Mouse (Mus musculus): ENCODE measurements around the gene Enpp6. TPM values are rescaled to one million over a fixed set of nuclear protein-coding genes. Genes with fewer than 3 reads are reported as not detected.

Enpp6 gene
- total and polyA plus RNA-seq, 3 experiments: 2.9 to 5.9 (median 3.5) TPM

DNA sequence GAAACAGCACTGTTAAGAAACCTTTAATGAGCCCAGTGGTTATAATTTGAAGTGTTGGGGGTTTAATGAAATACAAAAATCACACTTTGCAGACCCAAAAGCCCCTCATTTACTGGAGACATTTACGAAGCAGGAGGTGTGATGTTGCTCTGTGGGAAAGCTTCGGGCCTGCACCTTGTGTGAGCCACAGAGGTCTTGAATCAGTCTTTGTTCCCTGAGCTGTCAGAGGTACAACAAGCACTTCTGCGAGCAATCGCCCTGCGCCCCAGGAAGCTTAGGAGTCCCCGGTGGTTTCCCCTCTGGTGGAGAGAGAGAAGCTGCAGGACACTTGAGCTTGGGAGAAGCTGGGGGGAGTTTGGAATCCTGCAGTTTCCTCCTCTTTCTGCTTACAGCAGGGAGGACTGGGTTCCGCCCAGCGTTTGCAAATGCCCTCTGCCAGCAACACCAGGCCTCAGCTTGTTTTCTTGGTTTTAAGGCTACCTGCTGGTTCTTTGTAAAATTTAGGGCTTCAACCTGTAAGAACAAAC, 23.0 kb upstream of the Enpp6 start:
- H3K27ac ChIP-seq: no peak overlapping the region
- no peaks in the 10 kb centered on the region for H3K27me3 ChIP-seq (ENCODE audit: control insufficient read depth, insufficient read depth, low read length)
- TF ChIP-seq CTCF (IDR thresholded peaks at IDR 0.05) (no peak), EP300 (IDR thresholded peaks at IDR 0.05; ENCODE audit: insufficient read depth, low read depth, low read length) (no peak), POLR2A (IDR thresholded peaks at IDR 0.05; ENCODE audit: insufficient read depth, low read depth, low read length) (no peak)
- H3K36me3 ChIP-seq (ENCODE audit: control insufficient read depth, insufficient read depth, low read length): no peaks in the 10 kb centered on the region
- 68% methylated on average over 8 of the region's 8 CpGs for WGBS
- H3K4me1 ChIP-seq (ENCODE audit: control insufficient read depth, insufficient read depth, low read length): no peaks in the 10 kb centered on the region
- intact Hi-C loops (cut with DNase I): no loop called here
- H3K4me3 ChIP-seq: no peak overlapping the region
- no peak overlapping the region for H3K9ac ChIP-seq (ENCODE audit: low read depth, low read length)
- DNase-seq: no peak
- no peaks in the 10 kb centered on the region for H3K79me2 ChIP-seq (replicated peaks; ENCODE audit: control insufficient read depth, insufficient read depth, low read length)

DNA sequence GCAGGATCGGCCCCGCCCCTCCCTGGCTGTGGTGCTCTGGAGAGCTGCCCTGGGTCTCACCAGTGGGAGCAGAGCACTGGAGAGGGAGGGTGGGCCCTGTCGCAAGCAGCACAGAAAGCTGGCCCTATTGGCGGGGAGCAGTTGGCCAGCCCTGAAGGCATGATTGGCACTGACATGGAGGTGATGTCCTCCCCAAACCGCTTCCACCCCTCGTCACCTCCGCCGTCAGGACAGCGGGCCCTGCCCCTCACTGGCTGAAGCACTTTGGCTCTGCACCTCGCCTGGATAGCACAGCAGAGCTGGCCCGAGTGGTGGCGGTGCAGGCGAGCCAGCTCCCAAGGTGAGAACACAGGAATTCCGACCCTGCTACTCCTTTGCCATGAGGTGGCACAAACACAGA, 20.9 kb upstream of the Enpp6 start:
- Histone ChIP-seq H3K27me3 (ENCODE audit: control insufficient read depth, insufficient read depth, low read length) (no peaks in the 10 kb centered on the region), H3K27ac (no peak overlapping the region), H3K9ac (ENCODE audit: low read depth, low read length) (no peak overlapping the region), H3K4me1 (ENCODE audit: control insufficient read depth, insufficient read depth, low read length) (no peaks in the 10 kb centered on the region; the same call in 1 of the 2 replicates), H3K36me3 (ENCODE audit: control insufficient read depth, insufficient read depth, low read length) (no peaks in the 10 kb centered on the region), H3K79me2 (replicated peaks; ENCODE audit: control insufficient read depth, insufficient read depth, low read length) (no peaks in the 10 kb centered on the region), H3K4me3 (no peak overlapping the region)
- TF ChIP-seq CTCF (IDR thresholded peaks at IDR 0.05) (no peak), EP300 (IDR thresholded peaks at IDR 0.05; ENCODE audit: insufficient read depth, low read depth, low read length) (no peak), POLR2A (IDR thresholded peaks at IDR 0.05; ENCODE audit: insufficient read depth, low read depth, low read length) (no peak)
- whole genome bisulfite sequencing: 55% methylated on average over 14 of the region's 14 CpGs
- peak in 1 of 2 experiments; percentile 32 for DNase-seq
- intact Hi-C loops (cut with DNase I): no loop called here

DNA sequence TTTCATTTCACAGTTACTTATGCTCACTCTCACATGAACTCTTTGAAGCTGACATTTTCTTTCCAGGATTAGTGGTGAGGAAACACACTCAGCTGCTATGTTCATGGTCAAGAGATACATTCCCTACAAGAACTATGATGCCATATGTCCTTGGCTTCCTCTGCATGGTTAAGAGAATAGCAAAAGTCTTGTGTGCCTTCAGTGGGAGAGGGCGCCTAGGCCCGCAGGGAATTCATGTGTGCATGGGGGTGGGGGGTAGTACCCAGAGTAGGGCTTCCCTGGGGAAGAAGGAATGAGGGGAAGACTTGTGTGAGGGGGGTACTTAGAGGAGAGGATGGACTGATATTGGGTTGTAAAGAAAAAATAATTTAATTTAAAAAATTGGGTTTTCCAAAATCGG, 18.0 kb upstream of the Enpp6 start:
- no peaks in the 10 kb centered on the region; the same call in 1 of the 2 replicates for H3K4me1 ChIP-seq (ENCODE audit: control insufficient read depth, insufficient read depth, low read length)
- WGBS: 94% methylated on average over 3 of the region's 3 CpGs
- H3K9ac ChIP-seq (ENCODE audit: low read depth, low read length): no peak overlapping the region
- H3K27me3 ChIP-seq (ENCODE audit: control insufficient read depth, insufficient read depth, low read length): no peaks in the 10 kb centered on the region
- H3K36me3 ChIP-seq (ENCODE audit: control insufficient read depth, insufficient read depth, low read length): no peaks in the 10 kb centered on the region
- DNase-seq: no peak
- TF ChIP-seq CTCF (IDR thresholded peaks at IDR 0.05) (no peak), POLR2A (IDR thresholded peaks at IDR 0.05; ENCODE audit: insufficient read depth, low read depth, low read length) (no peak), EP300 (IDR thresholded peaks at IDR 0.05; ENCODE audit: insufficient read depth, low read depth, low read length) (no peak)
- H3K4me3 ChIP-seq: no peak overlapping the region
- H3K27ac ChIP-seq: no peak overlapping the region
- intact Hi-C loops (cut with DNase I): no loop called here
- H3K79me2 ChIP-seq (replicated peaks; ENCODE audit: control insufficient read depth, insufficient read depth, low read length): no peaks in the 10 kb centered on the region

DNA sequence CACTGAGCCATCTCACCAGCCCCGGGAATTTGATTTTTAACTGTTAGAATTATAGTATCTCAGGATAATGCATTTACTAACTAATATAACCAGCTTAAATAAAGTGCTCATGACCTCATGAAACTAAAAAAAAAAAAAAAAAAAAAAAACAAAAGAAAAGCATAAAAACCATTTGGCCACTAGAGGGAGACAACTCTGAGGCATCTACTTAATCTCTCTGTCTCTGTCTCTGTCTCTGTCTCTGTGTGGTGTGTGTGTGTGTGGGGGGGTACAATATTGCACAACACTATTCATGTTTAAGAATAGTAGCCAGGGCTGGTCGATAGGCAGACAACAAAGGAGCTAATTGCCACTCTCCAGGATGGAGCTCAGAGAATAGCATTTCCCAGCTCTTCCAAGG, 17.3 kb upstream of the Enpp6 start:
- DNase-seq: no peak
- WGBS: 43% methylated on average over 2 of the region's 2 CpGs
- H3K79me2 ChIP-seq (replicated peaks; ENCODE audit: control insufficient read depth, insufficient read depth, low read length): no peaks in the 10 kb centered on the region
- H3K9ac ChIP-seq (ENCODE audit: low read depth, low read length): no peak overlapping the region
- H3K27me3 ChIP-seq (ENCODE audit: control insufficient read depth, insufficient read depth, low read length): no peaks in the 10 kb centered on the region
- no peaks in the 10 kb centered on the region for H3K36me3 ChIP-seq (ENCODE audit: control insufficient read depth, insufficient read depth, low read length)
- no peak overlapping the region for H3K27ac ChIP-seq
- H3K4me3 ChIP-seq: no peak overlapping the region
- intact Hi-C loops (cut with DNase I): no loop called here
- no peaks in the 10 kb centered on the region; the same call in 1 of the 2 replicates for H3K4me1 ChIP-seq (ENCODE audit: control insufficient read depth, insufficient read depth, low read length)
- TF ChIP-seq POLR2A (IDR thresholded peaks at IDR 0.05; ENCODE audit: insufficient read depth, low read depth, low read length) (no peak), CTCF (IDR thresholded peaks at IDR 0.05) (peak; percentile 65)

DNA sequence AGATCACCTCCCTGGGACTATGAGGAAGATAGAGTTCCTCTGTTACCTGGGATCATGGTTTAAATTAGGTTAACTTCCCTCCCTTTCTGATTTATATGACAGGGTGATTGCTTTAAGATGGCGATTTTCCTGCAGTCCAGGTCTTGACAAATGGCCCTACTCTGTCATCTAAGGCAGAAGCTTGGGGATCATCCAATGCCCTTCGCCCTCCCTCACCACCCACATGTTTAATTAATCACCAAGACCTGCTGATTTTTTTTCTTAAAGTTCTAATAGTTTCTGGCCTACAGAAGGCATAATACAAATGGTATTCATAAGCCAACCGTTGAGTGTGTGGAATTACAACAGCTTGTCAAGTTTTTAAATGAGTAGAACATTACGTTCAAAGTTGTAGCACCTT, 9.3 kb upstream of the Enpp6 start:
- Histone ChIP-seq H3K36me3 (ENCODE audit: control insufficient read depth, insufficient read depth, low read length) (peaks cover 11% of the 10 kb centered on the region), H3K4me1 (ENCODE audit: control insufficient read depth, insufficient read depth, low read length) (peaks cover 8% of the 10 kb centered on the region), H3K4me3 (no peak overlapping the region), H3K79me2 (replicated peaks; ENCODE audit: control insufficient read depth, insufficient read depth, low read length) (no peaks in the 10 kb centered on the region), H3K27ac (no peak overlapping the region), H3K9ac (ENCODE audit: low read depth, low read length) (no peak overlapping the region), H3K27me3 (ENCODE audit: control insufficient read depth, insufficient read depth, low read length) (no peaks in the 10 kb centered on the region)
- WGBS: 89% methylated on average over 4 of the region's 4 CpGs
- intact Hi-C loops (cut with DNase I): loop anchor here (5.0 kb wide), 1 partner anchor 395 kb away; no protein-coding TSS in a partner anchor
- no peak for DNase-seq
- TF ChIP-seq EP300 (IDR thresholded peaks at IDR 0.05; ENCODE audit: insufficient read depth, low read depth, low read length) (no peak), CTCF (IDR thresholded peaks at IDR 0.05) (no peak), POLR2A (IDR thresholded peaks at IDR 0.05; ENCODE audit: insufficient read depth, low read depth, low read length) (no peak)

DNA sequence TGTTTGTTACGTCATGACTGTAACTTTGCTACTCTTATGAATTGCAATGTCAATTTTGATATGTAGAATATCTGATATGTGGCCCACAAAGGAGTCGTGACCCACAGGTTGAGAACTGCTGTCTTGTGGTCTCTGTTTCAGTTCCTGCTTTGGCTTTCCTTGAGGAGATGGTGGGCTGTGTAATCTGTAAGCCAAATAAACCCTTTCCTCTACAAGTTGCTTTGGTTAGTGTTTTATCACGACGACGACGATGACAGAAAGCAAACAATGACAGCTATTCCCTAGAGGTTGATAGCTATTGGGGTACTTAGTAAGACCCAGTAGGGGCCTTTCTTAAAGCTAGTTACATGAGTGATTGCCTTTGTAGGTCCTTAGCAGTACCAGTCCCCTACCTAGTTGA, 4.5 kb upstream of the Enpp6 start:
- Histone ChIP-seq H3K79me2 (replicated peaks; ENCODE audit: control insufficient read depth, insufficient read depth, low read length) (no peaks in the 10 kb centered on the region), H3K9ac (ENCODE audit: low read depth, low read length) (no peak overlapping the region), H3K4me1 (ENCODE audit: control insufficient read depth, insufficient read depth, low read length) (peaks cover 10% of the 10 kb centered on the region), H3K27me3 (ENCODE audit: control insufficient read depth, insufficient read depth, low read length) (no peaks in the 10 kb centered on the region), H3K36me3 (ENCODE audit: control insufficient read depth, insufficient read depth, low read length) (peaks cover 11% of the 10 kb centered on the region), H3K4me3 (no peak overlapping the region), H3K27ac (peak overlapping the region; percentile 69)
- no peak for TF ChIP-seq CTCF (IDR thresholded peaks at IDR 0.05)
- TF ChIP-seq EP300 (IDR thresholded peaks at IDR 0.05; ENCODE audit: insufficient read depth, low read depth, low read length): no peak
- TF ChIP-seq POLR2A (IDR thresholded peaks at IDR 0.05; ENCODE audit: insufficient read depth, low read depth, low read length): no peak
- intact Hi-C loops (cut with DNase I): no loop called here
- no peak for DNase-seq
- 47% methylated on average over 6 of the region's 6 CpGs for WGBS

Measured in heart, adult 2 months (tissue).